Mouse (Mus musculus): ENCODE results near the gene Bhlhe41. TPM values are rescaled to one million over a fixed set of nuclear protein-coding genes. Genes with fewer than 3 reads are reported as not detected.
A peak's percentile ranks its signal among the peaks of the same experiment; 100 is the strongest.

The Bhlhe41 gene
- 100 to 1,000 TPM in 2 of 26 experiments, 10 to 100 TPM in 23, 1 to 10 TPM in 1; 8.5 to 129 (median 26.0) TPM for total RNA-seq (2018; cell fraction: chromatin; rRNA removed)
- total RNA-seq (2018; cell fraction: cytosol; rRNA removed): 10 to 100 TPM; 16.9 to 80.3 (median 32.3) TPM
- total RNA-seq (2018; cell fraction: nucleus; rRNA removed): 100 to 1,000 TPM in 2 of 26 experiments, 10 to 100 TPM in 24; 22.4 to 119 (median 37.9) TPM
- polyA plus RNA-seq (2018): 38.5 to 115 TPM (median 39.6 TPM) in 3 replicates

DNA sequence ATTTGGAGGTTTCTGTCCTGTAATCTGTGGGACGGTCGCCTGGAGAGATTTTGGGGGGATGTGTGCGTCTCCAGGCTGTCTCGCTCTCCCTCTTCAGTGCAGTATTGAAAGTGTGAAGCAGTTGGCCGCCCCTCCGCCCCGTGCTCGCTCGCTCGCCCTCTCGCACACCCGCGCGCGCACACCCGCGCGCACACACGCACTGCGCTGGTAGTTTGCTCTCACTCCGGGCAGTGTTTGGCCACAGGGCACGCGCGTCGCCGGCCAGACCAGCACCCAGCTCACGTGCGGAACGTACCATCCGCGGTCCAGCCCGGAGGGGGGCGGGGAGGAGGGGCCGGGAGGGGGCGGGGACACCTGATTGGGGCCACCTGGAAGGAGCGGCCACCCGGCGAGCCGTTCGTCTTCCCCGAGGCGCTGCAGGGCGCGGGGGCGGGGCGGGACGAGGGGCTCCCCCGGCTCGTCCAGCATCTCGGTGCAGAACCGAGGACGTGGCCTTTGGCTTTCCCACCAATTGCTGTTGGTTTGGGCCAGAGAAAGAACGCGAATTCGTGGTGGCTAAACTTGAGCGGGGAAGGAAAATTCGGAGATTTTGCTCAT, at the start of gene Bhlhe41:
Bhlhe41 (minus strand) TSS at position 270 of the 597 bp plus-strand sequence.
- Histone ChIP-seq H3K79me2 (ENCODE audit: inconsistent target) (peaks cover 40% of the 10 kb centered on the region), H3K4me3 (ENCODE audit: inconsistent target) (peak within 1 kb of the TSS; percentile 74), H3K36me3 (ENCODE audit: inconsistent target) (no peaks in the 10 kb centered on the region), H3K27ac (peak within 1 kb of the TSS; percentile 93)
- under 1% methylated on average over 37 of the region's 57 CpGs for WGBS (ENCODE audit: missing documents)

DNA sequence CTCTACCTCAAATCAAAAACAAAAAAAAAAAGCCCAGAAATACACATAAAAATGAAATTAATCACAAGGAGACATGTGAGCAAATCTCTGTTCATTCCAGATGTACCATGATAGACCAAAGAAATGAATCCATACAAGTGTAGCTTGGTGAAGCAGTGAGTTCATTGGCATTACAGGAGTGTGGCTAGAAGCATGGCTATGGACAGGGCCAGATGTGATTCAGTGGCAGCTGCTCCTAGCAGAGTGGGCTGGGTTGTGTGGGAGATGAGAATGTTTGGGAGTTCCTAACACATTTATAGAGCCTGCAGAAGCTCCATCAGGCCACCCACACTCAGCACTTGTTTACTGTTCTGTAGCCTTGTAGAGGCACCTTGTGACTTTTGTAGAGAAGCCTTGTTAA, 46.9 kb upstream of the Bhlhe41 start:
- no peak overlapping the region for H3K4me3 ChIP-seq (ENCODE audit: inconsistent target)
- no peaks in the 10 kb centered on the region for H3K36me3 ChIP-seq (ENCODE audit: inconsistent target)
- H3K79me2 ChIP-seq (ENCODE audit: inconsistent target): no peaks in the 10 kb centered on the region
- no peak overlapping the region for H3K27ac ChIP-seq

DNA sequence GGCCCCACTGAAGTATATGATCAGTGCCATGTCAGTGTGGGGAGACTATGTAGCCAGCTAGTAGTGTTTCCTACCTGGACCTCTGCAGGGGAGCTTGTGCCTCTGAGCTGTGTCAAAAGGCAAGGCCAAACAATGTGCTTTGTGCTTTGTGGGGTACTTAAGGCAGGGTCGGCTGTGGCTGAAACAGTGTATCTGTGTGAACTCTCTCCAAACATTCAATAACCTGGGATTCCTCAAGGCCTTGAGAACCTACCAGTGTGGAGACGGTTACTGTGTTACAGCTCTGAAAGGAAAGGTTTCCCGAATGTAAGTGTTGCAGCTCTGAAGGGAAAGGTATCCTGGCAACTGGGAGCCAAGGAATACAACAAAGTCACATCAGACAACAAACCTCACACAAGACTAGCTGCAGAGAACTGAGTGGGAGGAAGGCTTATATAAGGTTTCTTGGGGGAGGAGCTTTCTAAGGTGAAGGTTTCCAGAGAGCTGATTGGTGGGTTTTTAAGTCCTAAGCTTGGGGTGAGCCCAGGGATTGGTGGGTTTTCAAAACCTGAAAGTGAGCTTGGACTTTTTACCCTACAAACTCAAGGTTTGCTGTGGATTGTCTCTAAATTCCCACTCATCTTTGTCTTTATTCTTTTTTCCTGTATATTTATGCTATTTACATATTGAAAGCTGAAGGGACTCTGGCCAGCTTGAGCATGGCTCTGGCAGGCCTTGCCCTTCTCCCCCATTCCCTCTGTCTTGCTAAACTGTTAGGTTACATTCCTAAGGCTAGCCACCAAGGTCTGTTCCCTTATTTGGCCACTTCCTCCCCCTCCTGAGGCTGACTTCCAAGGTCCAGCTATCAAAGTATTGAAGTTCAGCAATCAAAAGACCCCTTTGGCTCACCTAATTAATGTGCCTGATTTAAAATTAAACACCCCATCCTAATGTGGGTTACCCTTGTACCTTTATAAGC, 45.4 kb upstream of the Bhlhe41 start:
- Histone ChIP-seq H3K36me3 (ENCODE audit: inconsistent target) (no peaks in the 10 kb centered on the region), H3K79me2 (ENCODE audit: inconsistent target) (no peaks in the 10 kb centered on the region), H3K27ac (no peak overlapping the region), H3K4me3 (ENCODE audit: inconsistent target) (no peak overlapping the region)
- 98% methylated on average over 3 of the region's 3 CpGs for WGBS (ENCODE audit: missing documents)

DNA sequence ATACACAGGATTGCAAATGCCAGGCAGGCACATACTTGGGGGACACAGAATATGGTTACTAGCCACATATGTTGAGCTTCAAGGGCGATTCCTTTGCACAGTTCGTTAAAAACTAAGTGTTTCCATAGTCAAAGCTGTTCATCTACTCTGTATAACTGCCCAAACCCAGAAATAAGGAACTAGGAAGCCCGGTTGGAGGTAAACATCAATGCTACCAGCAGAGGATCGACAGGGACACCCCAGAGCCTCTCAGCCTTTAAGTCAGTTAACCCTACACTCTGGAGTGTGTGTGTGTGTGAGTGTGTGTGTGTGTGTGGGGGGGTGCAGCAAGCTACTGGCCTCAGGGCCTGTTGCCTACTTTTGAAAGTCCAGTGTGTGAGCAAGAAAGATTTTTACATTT, 44.6 kb upstream of the Bhlhe41 start:
- Histone ChIP-seq H3K27ac (no peak overlapping the region), H3K4me3 (ENCODE audit: inconsistent target) (no peak overlapping the region), H3K36me3 (ENCODE audit: inconsistent target) (no peaks in the 10 kb centered on the region), H3K79me2 (ENCODE audit: inconsistent target) (no peaks in the 10 kb centered on the region)
- WGBS (ENCODE audit: missing documents): 9% methylated on average over 4 of the region's 4 CpGs

DNA sequence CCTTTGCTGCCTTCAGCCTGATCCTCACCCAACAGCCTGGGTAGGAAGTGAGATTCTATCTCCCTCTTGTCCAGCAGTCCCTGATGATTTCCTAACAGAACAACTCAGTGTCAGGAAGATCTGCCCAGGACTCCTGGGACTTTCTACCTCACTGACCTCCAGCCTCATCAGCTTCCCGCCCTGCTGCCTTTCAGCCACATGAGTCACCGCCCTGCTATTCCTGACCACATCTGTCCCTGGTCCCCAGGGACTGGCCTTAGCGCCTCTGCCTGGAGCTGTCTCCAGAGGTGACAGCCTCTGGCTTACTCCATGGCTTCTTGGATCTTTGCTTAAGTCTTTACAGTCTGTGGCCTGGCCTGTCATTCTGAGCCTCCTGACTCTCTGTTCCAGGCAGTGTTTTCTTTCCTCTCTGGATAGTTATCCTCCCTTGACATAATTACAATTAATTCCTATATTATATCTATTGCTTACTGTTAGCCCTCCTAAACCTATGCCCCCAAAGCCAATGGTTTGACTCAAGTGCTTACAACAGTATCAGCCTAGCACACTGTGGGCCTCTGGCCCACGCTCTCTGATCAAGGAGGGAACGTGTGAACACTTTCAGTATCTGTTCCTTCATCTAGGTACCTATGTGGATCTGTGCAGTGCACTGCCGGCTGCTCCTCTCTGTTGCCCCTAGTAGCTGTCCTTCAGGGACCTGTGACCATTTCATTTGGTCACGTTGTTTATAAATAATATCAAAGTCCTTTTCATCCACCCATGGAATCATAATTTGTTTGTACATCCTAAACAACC, 40.9 kb upstream of the Bhlhe41 start:
- H3K79me2 ChIP-seq (ENCODE audit: inconsistent target): no peaks in the 10 kb centered on the region
- no peaks in the 10 kb centered on the region for H3K36me3 ChIP-seq (ENCODE audit: inconsistent target)
- 98% methylated on average over 5 of the region's 7 CpGs for WGBS (ENCODE audit: missing documents)
- no peak overlapping the region for H3K27ac ChIP-seq
- no peak overlapping the region for H3K4me3 ChIP-seq (ENCODE audit: inconsistent target)

DNA sequence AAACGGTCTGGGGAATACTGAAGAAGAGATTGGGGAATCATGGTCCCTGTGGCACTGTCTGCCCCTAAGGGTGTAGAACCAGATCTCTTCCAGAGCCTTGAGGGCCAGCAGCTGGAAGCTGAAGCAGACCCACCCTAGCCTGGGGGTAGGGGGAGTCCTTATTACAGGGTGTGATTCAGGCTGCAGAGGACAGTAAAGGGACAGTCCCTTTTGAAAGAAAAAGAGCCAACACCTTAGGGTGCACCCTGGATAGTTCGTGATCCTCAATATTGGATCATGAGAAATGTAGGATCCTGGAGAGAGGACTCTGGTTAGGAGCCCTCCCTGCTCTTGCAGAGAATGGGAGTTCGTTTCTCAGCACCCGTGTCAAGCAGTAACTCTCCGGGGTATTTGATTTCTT, 39.3 kb upstream of the Bhlhe41 start:
- no peak overlapping the region for H3K4me3 ChIP-seq (ENCODE audit: inconsistent target)
- H3K27ac ChIP-seq: no peak overlapping the region

DNA sequence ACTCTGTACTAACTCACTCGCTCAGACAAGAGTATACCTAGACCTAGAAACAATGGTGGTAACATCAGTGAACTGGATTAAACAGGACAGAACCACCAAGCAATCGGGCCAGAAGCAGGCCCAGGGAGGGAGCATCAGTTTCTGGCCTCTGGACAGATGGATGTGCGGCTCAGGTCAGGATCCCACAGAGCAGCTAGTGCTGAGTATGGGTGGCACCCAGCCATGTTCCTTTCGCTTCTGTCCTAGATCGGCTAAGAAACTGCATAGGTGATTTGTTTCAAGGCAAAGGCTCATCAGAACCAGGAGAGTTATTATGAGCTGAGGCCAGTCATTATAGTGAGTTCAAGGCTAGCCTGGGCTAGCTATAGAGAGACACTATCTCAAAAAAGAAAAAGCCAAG, 38.8 kb upstream of the Bhlhe41 start:
- no peak overlapping the region for H3K4me3 ChIP-seq (ENCODE audit: inconsistent target)
- no peak overlapping the region for H3K27ac ChIP-seq
- WGBS (ENCODE audit: missing documents): 97% methylated on average over 5 of the region's 5 CpGs

More for the DNA sequence above, 39.3 kb upstream of the Bhlhe41 start:
- Histone ChIP-seq H3K79me2 (ENCODE audit: inconsistent target) (no peaks in the 10 kb centered on the region), H3K36me3 (ENCODE audit: inconsistent target) (no peaks in the 10 kb centered on the region)
- WGBS (ENCODE audit: missing documents): 91% methylated on average over 5 of the region's 5 CpGs

DNA sequence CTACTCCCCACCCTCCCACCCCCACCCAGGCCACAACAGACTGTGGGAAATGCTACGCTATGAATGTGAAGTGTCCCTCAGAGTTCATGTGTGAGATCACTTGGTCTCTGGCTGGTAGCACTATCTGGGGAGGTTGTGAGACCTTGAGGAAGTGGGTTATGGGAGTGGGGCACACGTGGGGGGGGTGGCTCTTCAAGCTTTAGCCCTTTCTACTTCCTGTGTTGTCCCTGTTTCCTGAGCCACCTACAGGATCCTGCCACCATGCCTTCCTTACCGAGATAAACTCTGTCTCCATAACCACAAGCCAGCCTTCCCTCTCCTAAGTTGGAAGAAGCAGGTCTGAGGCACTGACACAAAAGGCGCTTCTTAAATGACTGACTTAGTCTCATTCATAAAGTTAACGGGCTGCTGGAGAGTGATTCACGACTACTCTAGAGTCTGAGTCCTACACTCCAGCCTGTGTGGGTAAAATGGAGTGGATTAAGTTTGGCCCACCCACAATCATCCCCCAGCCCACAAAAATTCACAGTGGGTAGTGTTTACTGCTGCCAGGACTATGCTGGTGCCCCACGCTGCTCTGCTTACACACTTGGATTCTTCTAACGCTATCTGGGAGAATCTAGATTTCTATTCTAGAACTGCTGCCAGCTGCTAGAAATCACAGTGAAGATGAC, 29.4 kb upstream of the Bhlhe41 start:
- H3K27ac ChIP-seq: no peak overlapping the region
- no peaks in the 10 kb centered on the region for H3K79me2 ChIP-seq (ENCODE audit: inconsistent target)
- WGBS (ENCODE audit: missing documents): 51% methylated on average over 8 of the region's 8 CpGs
- H3K4me3 ChIP-seq (ENCODE audit: inconsistent target): no peak overlapping the region
- no peaks in the 10 kb centered on the region for H3K36me3 ChIP-seq (ENCODE audit: inconsistent target)

More for the DNA sequence above, 38.8 kb upstream of the Bhlhe41 start:
- no peaks in the 10 kb centered on the region for H3K79me2 ChIP-seq (ENCODE audit: inconsistent target)
- H3K36me3 ChIP-seq (ENCODE audit: inconsistent target): no peaks in the 10 kb centered on the region

DNA sequence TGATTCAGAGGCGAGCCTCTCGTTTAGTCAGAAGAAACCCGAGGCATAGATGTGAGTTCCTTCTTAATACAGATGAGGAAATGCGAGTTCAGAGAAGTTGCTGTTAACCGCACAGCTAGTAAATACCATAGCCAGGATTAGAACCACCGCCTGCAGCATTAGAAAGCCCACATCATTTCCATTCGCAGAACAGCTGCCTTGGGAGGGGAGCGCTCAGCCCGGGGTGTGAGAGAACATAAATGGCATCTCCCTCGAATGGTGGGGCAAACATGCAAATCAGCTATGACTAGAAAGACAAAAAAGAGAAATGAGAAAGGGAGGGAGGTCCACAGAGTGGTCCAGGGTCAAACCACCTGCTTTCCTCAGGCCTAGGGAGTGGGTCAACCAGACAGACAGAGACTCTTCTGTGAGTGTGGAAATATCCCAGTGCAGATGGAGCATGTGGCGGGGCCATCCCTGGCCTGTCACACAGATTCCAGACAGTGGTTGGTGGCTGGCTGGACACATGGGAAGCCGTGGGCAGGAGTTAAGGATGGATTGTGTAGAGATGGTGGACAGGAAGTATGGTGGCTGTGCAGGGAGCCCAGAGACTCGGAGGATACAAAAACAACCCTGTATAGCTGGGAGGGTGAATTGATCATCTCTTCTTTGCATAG, 28.1 kb upstream of the Bhlhe41 start:
- WGBS (ENCODE audit: missing documents): 56% methylated on average over 13 of the region's 13 CpGs
- Histone ChIP-seq H3K4me3 (ENCODE audit: inconsistent target) (no peak overlapping the region), H3K27ac (no peak overlapping the region), H3K79me2 (ENCODE audit: inconsistent target) (no peaks in the 10 kb centered on the region), H3K36me3 (ENCODE audit: inconsistent target) (no peaks in the 10 kb centered on the region)

DNA sequence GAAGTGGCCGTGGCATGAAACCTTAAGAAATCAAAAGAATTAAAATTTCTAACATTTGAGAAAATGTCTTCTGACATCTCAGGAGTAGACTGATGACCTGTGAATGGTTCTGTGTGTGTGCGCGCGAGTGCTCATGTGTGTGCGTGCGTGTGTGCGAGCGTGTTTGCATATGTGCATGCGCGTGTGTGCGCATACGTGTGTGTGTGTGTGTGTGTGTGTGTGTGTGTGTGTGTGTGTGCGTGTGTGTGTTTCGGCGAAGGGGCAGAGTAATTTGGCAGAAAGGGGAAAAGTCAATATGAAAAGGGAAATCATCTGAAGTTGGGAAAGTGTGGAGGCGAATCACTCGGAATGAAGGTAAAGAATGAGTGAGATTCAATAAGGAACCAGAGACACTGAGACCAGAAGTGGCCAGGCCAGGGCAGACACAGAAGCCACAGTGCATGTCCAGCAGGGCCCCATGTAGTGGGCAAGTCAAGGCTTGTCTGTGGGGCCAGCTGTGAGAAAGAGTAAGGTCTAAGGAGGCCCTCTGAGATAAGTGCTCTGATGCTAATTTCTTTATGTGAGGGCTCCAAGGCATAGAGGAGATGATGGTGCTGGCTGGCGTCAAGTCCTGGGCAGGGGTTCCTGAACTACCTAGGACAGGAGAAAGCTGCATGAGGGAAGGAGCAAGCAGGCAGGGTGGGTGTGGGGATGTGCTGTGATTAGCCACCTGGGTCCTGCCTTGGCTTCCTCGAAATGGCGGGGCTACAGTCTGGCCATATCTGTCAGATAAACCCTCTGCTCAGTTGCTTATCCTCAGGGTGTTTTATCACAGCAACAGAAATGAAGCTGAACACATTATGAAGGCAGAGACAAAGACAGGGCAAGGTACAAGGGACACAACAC, 27.3 kb upstream of the Bhlhe41 start:
- Histone ChIP-seq H3K27ac (no peak overlapping the region), H3K36me3 (ENCODE audit: inconsistent target) (no peaks in the 10 kb centered on the region), H3K79me2 (ENCODE audit: inconsistent target) (no peaks in the 10 kb centered on the region), H3K4me3 (ENCODE audit: inconsistent target) (no peak overlapping the region)
- 94% methylated on average over 17 of the region's 20 CpGs for WGBS (ENCODE audit: missing documents)

DNA sequence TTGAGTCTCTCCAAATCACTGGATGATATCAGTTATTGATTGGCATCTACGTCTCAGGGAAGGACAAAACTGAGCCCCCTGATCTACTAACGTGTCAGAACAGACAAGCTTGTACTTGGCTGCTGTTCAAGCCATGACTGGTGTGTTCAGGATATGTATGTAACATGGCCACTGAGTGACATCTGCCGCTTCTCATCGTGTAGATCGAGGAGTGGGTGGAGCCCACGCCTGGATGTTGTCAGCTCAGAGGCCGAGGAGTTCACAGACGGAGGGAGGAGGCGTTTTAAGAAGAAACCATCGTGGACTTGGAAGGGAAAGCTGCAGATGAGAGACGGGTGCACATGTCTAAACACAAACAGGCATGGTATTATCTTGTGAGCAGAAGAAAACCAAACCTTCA, 26.6 kb upstream of the Bhlhe41 start:
- Histone ChIP-seq H3K36me3 (ENCODE audit: inconsistent target) (no peaks in the 10 kb centered on the region), H3K27ac (no peak overlapping the region), H3K79me2 (ENCODE audit: inconsistent target) (no peaks in the 10 kb centered on the region), H3K4me3 (ENCODE audit: inconsistent target) (no peak overlapping the region)
- WGBS (ENCODE audit: missing documents): 97% methylated on average over 11 of the region's 11 CpGs

DNA sequence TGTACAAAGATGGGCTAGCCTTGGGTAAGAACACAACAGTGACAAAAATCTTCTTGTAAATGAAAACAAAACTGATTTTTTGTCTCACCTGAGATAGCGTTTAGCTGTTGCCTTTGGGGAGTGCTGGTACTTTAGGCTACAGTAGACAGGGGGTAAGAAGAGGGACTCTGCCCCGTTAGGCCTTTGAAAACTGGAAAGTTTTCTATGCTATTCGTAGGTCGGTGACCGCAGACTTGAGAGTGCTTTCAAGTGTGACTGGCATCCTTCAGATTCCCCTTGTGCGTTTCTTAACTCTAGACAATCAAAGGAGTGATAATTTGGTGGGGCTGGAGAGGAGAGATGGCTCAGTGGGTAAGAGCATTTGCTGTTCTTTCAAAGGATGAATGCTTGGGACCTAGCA, 22.4 kb upstream of the Bhlhe41 start:
- Histone ChIP-seq H3K4me3 (ENCODE audit: inconsistent target) (no peak overlapping the region), H3K36me3 (ENCODE audit: inconsistent target) (no peaks in the 10 kb centered on the region)
- WGBS (ENCODE audit: missing documents): 93% methylated on average over 6 of the region's 6 CpGs

DNA sequence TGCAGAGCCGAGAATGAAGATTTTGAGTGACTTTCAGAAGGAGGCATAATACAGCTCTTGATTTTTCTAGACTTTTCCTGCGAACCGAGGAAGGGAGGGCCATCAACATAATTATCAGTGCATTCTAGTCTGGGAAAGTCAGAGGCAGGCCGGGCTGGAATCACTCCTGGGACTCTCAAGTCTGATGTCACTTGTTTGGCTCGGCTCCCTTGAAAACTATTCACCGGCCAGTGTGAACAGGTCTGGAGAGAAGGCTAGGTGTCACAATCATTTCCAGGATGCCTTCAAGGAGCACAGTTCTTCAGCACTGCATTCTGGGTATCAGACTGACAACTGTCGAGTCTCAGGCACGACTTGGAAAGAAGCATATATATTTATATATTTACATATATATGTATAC, 20.9 kb upstream of the Bhlhe41 start:
- Histone ChIP-seq H3K36me3 (ENCODE audit: inconsistent target) (no peaks in the 10 kb centered on the region), H3K27ac (no peak overlapping the region), H3K4me3 (ENCODE audit: inconsistent target) (no peak overlapping the region), H3K79me2 (ENCODE audit: inconsistent target) (no peaks in the 10 kb centered on the region)
- 96% methylated on average over 6 of the region's 8 CpGs for WGBS (ENCODE audit: missing documents)

More for the DNA sequence above, 22.4 kb upstream of the Bhlhe41 start:
- Histone ChIP-seq H3K79me2 (ENCODE audit: inconsistent target) (no peaks in the 10 kb centered on the region), H3K27ac (no peak overlapping the region)
